Mouse (Mus musculus): ENCODE results near the gene Nrgn.

- TF ChIP-seq CTCF (IDR thresholded peaks at IDR 0.05; ENCODE audit: extremely low read depth, insufficient read length, insufficient replicate concordance, low read depth, low read length) (no peak), POLR2A (IDR thresholded peaks at IDR 0.05; ENCODE audit: low read depth, low read length) (no peak)
Measured at GRCm38 (mm10) chr9:37556366-37556765, 3.7 kb upstream of the Nrgn start.

Measured in small intestine, adult 2 months (tissue).